Mouse (Mus musculus): Measurements from ENCODE around the gene Utp3. TPM values are rescaled to one million over a fixed set of nuclear protein-coding genes. Genes with fewer than 3 reads are reported as not detected.

Gene Utp3
- polyA plus RNA-seq, 1 experiment from 2014 or later = 60.9 TPM

GRCm38 (mm10) chr5:88558991-88559390, 4.7 kb downstream of the Utp3 start:
- H3K9me3 ChIP-seq (replicated peaks) = no peaks in the 10 kb centered on the region
- no peak overlapping the region for H3K4me3 ChIP-seq
- no peak overlapping the region for H3K4me2 ChIP-seq (replicated peaks)
- WGBS = 43% methylated on average over 1 of the region's 1 CpGs
- H3K9ac ChIP-seq = no peak overlapping the region
- H3K36me3 ChIP-seq = peaks cover 9% of the 10 kb centered on the region; the same call in 1 of the 2 replicates
- no peak for ATAC-seq (ENCODE audit: low FRiP score)
- no peaks in the 10 kb centered on the region for H3K27me3 ChIP-seq
- H3K27ac ChIP-seq = no peak overlapping the region
- H3K4me1 ChIP-seq = peaks cover 17% of the 10 kb centered on the region

- no peak overlapping the region for H3K4me3 ChIP-seq
- H3K4me1 ChIP-seq = peaks cover 7% of the 10 kb centered on the region; the same call in 1 of the 2 replicates
- 78% methylated on average over 9 of the region's 9 CpGs for WGBS
- peaks cover 9% of the 10 kb centered on the region; the same call in 1 of the 2 replicates for H3K36me3 ChIP-seq
- no peaks in the 10 kb centered on the region for H3K27me3 ChIP-seq
- H3K9ac ChIP-seq = no peak overlapping the region
- no peak overlapping the region for H3K4me2 ChIP-seq (replicated peaks)
- no peak overlapping the region for H3K27ac ChIP-seq
- H3K9me3 ChIP-seq (replicated peaks) = no peaks in the 10 kb centered on the region
- ATAC-seq (ENCODE audit: low FRiP score) = no peak
These were observed 7.0 kb downstream of the Utp3 start for GRCm38 (mm10) chr5:88561080-88561814.

GRCm38 (mm10) chr5:88562863-88563780, 8.9 kb downstream of the Utp3 start:
- no peak for ATAC-seq (ENCODE audit: low FRiP score)
- 0 out of 2 replicates have a peak, but pooled peaks cover 2% of the 10 kb centered on the region for H3K36me3 ChIP-seq
- H3K4me2 ChIP-seq (replicated peaks) = no peak overlapping the region
- H3K27ac ChIP-seq = no peak overlapping the region
- H3K4me1 ChIP-seq = peaks cover 7% of the 10 kb centered on the region; the same call in 1 of the 2 replicates
- H3K4me3 ChIP-seq = no peak overlapping the region
- H3K9ac ChIP-seq = no peak overlapping the region
- WGBS = 73% methylated on average over 8 of the region's 8 CpGs
- H3K9me3 ChIP-seq (replicated peaks) = no peaks in the 10 kb centered on the region
- no peaks in the 10 kb centered on the region for H3K27me3 ChIP-seq

- peak; percentile 90 for ATAC-seq (ENCODE audit: low FRiP score)
These were observed 10.4 kb downstream of the Utp3 start, which contains the start of gene Rufy3 for GRCm38 (mm10) chr5:88564501-88565147. Gene Rufy3, plus strand, starts transcription at chr5:88565040.

GRCm38 (mm10) chr5:88565148-88566033, 11.1 kb downstream of the Utp3 start:
- ATAC-seq (ENCODE audit: low FRiP score) = peak; percentile 81
- H3K27me3 ChIP-seq = no peaks in the 10 kb centered on the region
- 0 out of 2 replicates have a peak, but pooled peaks cover under 1% of the 10 kb centered on the region for H3K36me3 ChIP-seq
- peak overlapping the region; percentile 66 for H3K4me2 ChIP-seq (replicated peaks)
- under 1% methylated on average over 62 of the region's 119 CpGs for WGBS
- peaks cover 7% of the 10 kb centered on the region; the same call in 1 of the 2 replicates for H3K4me1 ChIP-seq
- H3K9ac ChIP-seq = peak overlapping the region; percentile 92
- H3K27ac ChIP-seq = peak overlapping the region; percentile 93
- no peaks in the 10 kb centered on the region for H3K9me3 ChIP-seq (replicated peaks)
- H3K4me3 ChIP-seq = peak overlapping the region; percentile 97

More at GRCm38 (mm10) chr5:88564501-88565147, 10.4 kb downstream of the Utp3 start, which contains the start of gene Rufy3:
- H3K4me2 ChIP-seq (replicated peaks) = peak within 1 kb of the TSS; percentile 66
- H3K9ac ChIP-seq = peak within 1 kb of the TSS; percentile 92
- peak within 1 kb of the TSS; percentile 97 for H3K4me3 ChIP-seq
- peaks cover 7% of the 10 kb centered on the region; the same call in 1 of the 2 replicates for H3K4me1 ChIP-seq
- H3K27ac ChIP-seq = peak within 1 kb of the TSS; percentile 93
- H3K27me3 ChIP-seq = no peaks in the 10 kb centered on the region
- no peaks in the 10 kb centered on the region for H3K9me3 ChIP-seq (replicated peaks)
- WGBS = under 1% methylated on average over 50 of the region's 71 CpGs
- H3K36me3 ChIP-seq = no peaks in the 10 kb centered on the region

- WGBS = 9% methylated on average over 14 of the region's 14 CpGs
- peak; percentile 30; the same call in 1 of the 2 replicates for ATAC-seq (ENCODE audit: low FRiP score)
- H3K36me3 ChIP-seq = 0 out of 2 replicates have a peak, but pooled peaks cover 6% of the 10 kb centered on the region
- no peaks in the 10 kb centered on the region for H3K27me3 ChIP-seq
- H3K4me3 ChIP-seq = peak overlapping the region; percentile 97
- H3K9ac ChIP-seq = peak overlapping the region; percentile 92
- peak overlapping the region; percentile 66 for H3K4me2 ChIP-seq (replicated peaks)
- H3K9me3 ChIP-seq (replicated peaks) = no peaks in the 10 kb centered on the region
- peak overlapping the region; percentile 93 for H3K27ac ChIP-seq
- peaks cover 7% of the 10 kb centered on the region; the same call in 1 of the 2 replicates for H3K4me1 ChIP-seq
These were observed 12.0 kb downstream of the Utp3 start for GRCm38 (mm10) chr5:88566034-88566841.

- no peak for ATAC-seq (ENCODE audit: low FRiP score)
- H3K36me3 ChIP-seq = 0 out of 2 replicates have a peak, but pooled peaks cover 6% of the 10 kb centered on the region
- no peak overlapping the region for H3K4me3 ChIP-seq
- H3K27me3 ChIP-seq = no peaks in the 10 kb centered on the region
- H3K27ac ChIP-seq = no peak overlapping the region
- peaks cover 7% of the 10 kb centered on the region; the same call in 1 of the 2 replicates for H3K4me1 ChIP-seq
- WGBS = 66% methylated on average over 3 of the region's 3 CpGs
- H3K9me3 ChIP-seq (replicated peaks) = no peaks in the 10 kb centered on the region
- H3K9ac ChIP-seq = no peak overlapping the region
- no peak overlapping the region for H3K4me2 ChIP-seq (replicated peaks)
These were observed 15.3 kb downstream of the Utp3 start for GRCm38 (mm10) chr5:88569541-88569940.

GRCm38 (mm10) chr5:88574829-88575228, 20.6 kb downstream of the Utp3 start:
- ATAC-seq (ENCODE audit: low FRiP score) = no peak
- no peaks in the 10 kb centered on the region for H3K9me3 ChIP-seq (replicated peaks)
- WGBS = 94% methylated on average over 3 of the region's 3 CpGs

GRCm38 (mm10) chr5:88575506-88576338, 21.5 kb downstream of the Utp3 start:
- no peak for ATAC-seq (ENCODE audit: low FRiP score)
- no peak overlapping the region for H3K4me3 ChIP-seq
- H3K4me2 ChIP-seq (replicated peaks) = no peak overlapping the region
- no peak overlapping the region for H3K27ac ChIP-seq
- no peak overlapping the region for H3K9ac ChIP-seq
- no peaks in the 10 kb centered on the region for H3K27me3 ChIP-seq
- H3K9me3 ChIP-seq (replicated peaks) = no peaks in the 10 kb centered on the region
- no peaks in the 10 kb centered on the region for H3K4me1 ChIP-seq
- 63% methylated on average over 3 of the region's 3 CpGs for WGBS
- H3K36me3 ChIP-seq = 0 out of 2 replicates have a peak, but pooled peaks cover 2% of the 10 kb centered on the region

More at GRCm38 (mm10) chr5:88574829-88575228, 20.6 kb downstream of the Utp3 start:
- Histone ChIP-seq H3K27me3 (no peaks in the 10 kb centered on the region), H3K4me1 (no peaks in the 10 kb centered on the region), H3K4me3 (no peak overlapping the region), H3K36me3 (0 out of 2 replicates have a peak, but pooled peaks cover 6% of the 10 kb centered on the region), H3K9ac (no peak overlapping the region), H3K27ac (no peak overlapping the region), H3K4me2 (replicated peaks) (no peak overlapping the region)

GRCm38 (mm10) chr5:88580681-88581080, 26.4 kb downstream of the Utp3 start:
- 86% methylated on average over 10 of the region's 10 CpGs for WGBS
- Histone ChIP-seq H3K27me3 (no peaks in the 10 kb centered on the region), H3K9ac (no peak overlapping the region), H3K4me3 (no peak overlapping the region), H3K27ac (no peak overlapping the region), H3K4me2 (replicated peaks) (no peak overlapping the region), H3K9me3 (replicated peaks) (no peaks in the 10 kb centered on the region), H3K36me3 (no peaks in the 10 kb centered on the region), H3K4me1 (peaks cover 12% of the 10 kb centered on the region)
- no peak for ATAC-seq (ENCODE audit: low FRiP score)
